Mouse (Mus musculus) embryonic fibroblast, embryonic 13.5 days (primary cell): ENCODE data around the gene Gm1330. TPM values are rescaled to one million over a fixed set of nuclear protein-coding genes. Genes with fewer than 3 reads are reported as not detected.
"Not testable (repeated sequence)": the region's sequence is repeated elsewhere in the genome, so short reads cannot be mapped to it uniquely, and the experiment has no call there.

Source experiments
- H3K27ac ChIP-seq: 2 replicates; pipeline ENCODE4 v1.5.1; 2012; ENCODE audit warnings: low read length, control low read depth, inconsistent platforms; ENCODE audit not compliant: insufficient read depth
- H3K4me1 ChIP-seq: 2 replicates; pipeline ENCODE4 v1.6.1; 2011; ENCODE audit warnings: low read length; ENCODE audit not compliant: control insufficient read depth, insufficient read depth
- H3K4me3 ChIP-seq: 2 replicates; pipeline ENCODE4 v1.5.1; 2011; ENCODE audit warnings: mild to moderate bottlenecking, control low read depth, low read length; ENCODE audit not compliant: insufficient read depth
- CTCF ChIP-seq: IDR thresholded peaks from 2 replicates; pipeline ENCODE4 v1.5.1; 2011; ENCODE audit warnings: mild to moderate bottlenecking, control low read depth, low read length, moderate library complexity, borderline replicate concordance; ENCODE audit not compliant: insufficient read depth
- POLR2A ChIP-seq: IDR thresholded peaks from 2 replicates; pipeline ENCODE4 v1.6.1; 2011; ENCODE audit warnings: low read depth, mild to moderate bottlenecking, control low read depth, low read length, moderate library complexity
- polyA plus RNA-seq: library from polyadenylated mRNA; stranded (reverse); fragments of >200 nt; gene quantifications from 2 replicates; pipeline ENCODE4 v1.2.4, GENCODE M21; 2011; ENCODE audit warnings: low read depth; ENCODE audit not compliant: missing spikeins, insufficient read length

Gene Gm1330
- not detected in 2 replicates for polyA plus RNA-seq

- no peak within 1 kb of the TSS for H3K27ac ChIP-seq
- TF ChIP-seq CTCF (no peak), POLR2A (no peak)
- no peaks in the 10 kb centered on the region for H3K4me1 ChIP-seq
- no peak within 1 kb of the TSS for H3K4me3 ChIP-seq
Observed at GRCm38 (mm10) chr2:149003151-149003550, at the start of gene Gm1330. Gene Gm1330 (minus strand): TSS chr2:149003251.

DNA sequence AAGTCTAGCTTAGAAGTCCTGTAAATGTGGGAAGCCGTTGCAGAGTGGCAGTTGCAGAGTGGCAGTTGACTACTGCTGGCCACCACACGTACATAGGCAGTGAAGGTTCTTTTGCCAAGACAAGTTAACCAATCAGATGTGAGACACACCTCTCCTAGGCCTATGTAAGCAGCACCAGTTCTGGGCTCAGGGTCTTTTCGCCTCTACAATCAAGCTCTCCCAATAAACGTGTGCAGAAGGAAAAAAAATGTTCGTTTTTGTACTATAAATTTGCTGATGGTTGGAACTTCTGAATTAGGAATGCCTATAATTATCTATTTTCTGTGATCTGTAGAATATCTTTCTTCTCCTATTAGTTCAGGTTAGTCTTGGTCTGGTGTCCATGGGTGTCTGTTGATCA lies 14.1 kb upstream of the Gm1330 start, which contains the start of gene Gm10750:
Gm10750 (minus strand) TSS at position 101 of the 400 bp plus-strand sequence.
- H3K4me1 ChIP-seq, H3K27ac ChIP-seq: not testable (repeated sequence)

GRCm38 (mm10) chr2:149004826-149005225 lies 1.8 kb upstream of the Gm1330 start:
- no peak overlapping the region for H3K4me3 ChIP-seq
- H3K27ac ChIP-seq: no peak overlapping the region
- no peaks in the 10 kb centered on the region for H3K4me1 ChIP-seq
- TF ChIP-seq CTCF (no peak), POLR2A (no peak)

More for the DNA sequence above, 14.1 kb upstream of the Gm1330 start, which contains the start of gene Gm10750:
- H3K4me3 ChIP-seq: not testable (repeated sequence)

GRCm38 (mm10) chr2:148995133-148995532 lies 7.9 kb downstream of the Gm1330 start:
- H3K4me1 ChIP-seq: no peaks in the 10 kb centered on the region
- TF ChIP-seq CTCF (no peak), POLR2A (no peak)
- no peak overlapping the region for H3K4me3 ChIP-seq
- H3K27ac ChIP-seq: no peak overlapping the region

Other genes starting within 250 kb of the Gm1330 start
- not detected in 2 replicates for gene Cst11, start 231.8 kb downstream of the Gm1330 start, polyA plus RNA-seq
- gene 8030411F24Rik, start 221.2 kb downstream of the Gm1330 start, polyA plus RNA-seq: not detected in 2 replicates
- not detected in 2 replicates for gene Cst12, start 213.9 kb downstream of the Gm1330 start, polyA plus RNA-seq
- not detected in 2 replicates for gene Cst8, start 204.5 kb downstream of the Gm1330 start, polyA plus RNA-seq
- gene Cst13, start 183.2 kb downstream of the Gm1330 start, polyA plus RNA-seq: not detected in 2 replicates
- gene Cst9, start 168.1 kb downstream of the Gm1330 start, polyA plus RNA-seq: not detected in 2 replicates
- gene 9230104L09Rik, start 138.2 kb downstream of the Gm1330 start, polyA plus RNA-seq: not detected in 2 replicates
- gene Cst3, start 127.6 kb downstream of the Gm1330 start, polyA plus RNA-seq: 381 and 419 TPM in 2 replicates
- not detected in 2 replicates for gene Gm10750, start 14.0 kb upstream of the Gm1330 start, polyA plus RNA-seq